Mouse (Mus musculus) heart, embryonic 11.5 days (tissue): ENCODE data around the gene Micu2. TPM values are rescaled to one million over a fixed set of nuclear protein-coding genes. Genes with fewer than 3 reads are reported as not detected.

Experiments
- ATAC-seq: fragments of 200-750 bp; cut with Nextera tagmentation; replicated peaks from 2 replicates; pipeline ENCODE4 v1.8.0; 2017; ENCODE audit warnings: moderate library complexity; ENCODE audit not compliant: insufficient number of reproducible peaks, low FRiP score, low TSS enrichment
- H3K27ac ChIP-seq: fragments of 300-500 bp; sonication (generic); 2 replicates; pipeline ENCODE4 v1.5.1; 2014; ENCODE audit warnings: mild to moderate bottlenecking, low read depth, low read length
- H3K27me3 ChIP-seq: fragments of 300-500 bp; sonication (generic); 2 replicates; pipeline ENCODE4 v1.6.1; 2014; ENCODE audit warnings: mild to moderate bottlenecking, low read length, mixed read lengths; ENCODE audit not compliant: control insufficient read depth, insufficient read depth
- H3K36me3 ChIP-seq: fragments of 300-500 bp; sonication (generic); 2 replicates; pipeline ENCODE4 v1.6.1; 2014; ENCODE audit warnings: mild to moderate bottlenecking, low read length, moderate library complexity, mixed read lengths; ENCODE audit not compliant: control insufficient read depth, insufficient read depth
- H3K4me1 ChIP-seq: fragments of 300-500 bp; sonication (generic); 2 replicates; pipeline ENCODE4 v1.6.1; 2014; ENCODE audit warnings: low read length; ENCODE audit not compliant: control insufficient read depth, insufficient read depth
- H3K4me2 ChIP-seq: fragments of 300-500 bp; sonication (generic); 2 replicates; pipeline ENCODE4 v1.6.1; 2014; ENCODE audit warnings: mild to moderate bottlenecking, moderate library complexity
- H3K4me3 ChIP-seq: fragments of 300-500 bp; sonication (generic); 2 replicates; pipeline ENCODE4 v1.5.1; 2014; ENCODE audit warnings: low read depth, low read length
- H3K9ac ChIP-seq: fragments of 300-500 bp; sonication (generic); 2 replicates; pipeline ENCODE4 v1.6.1; 2014; ENCODE audit warnings: mild to moderate bottlenecking, low read depth, low read length, moderate library complexity
- H3K9me3 ChIP-seq: fragments of 300-500 bp; sonication (generic); replicated peaks from 2 replicates; pipeline ENCODE4 v1.6.1; 2016; ENCODE audit warnings: low read length; ENCODE audit not compliant: control insufficient read depth
- WGBS: fragments of 180-500 bp; shearing (Covaris S2); extraction: QIAGEN DNeasy Blood & Tissue Kit; methylation state at CpG from one replicate; pipeline ENCODE4 v1.1.7; 2014; ENCODE audit not compliant: insufficient replicate concordance; 5-methylcytosine and 5-hydroxymethylcytosine counted together
- polyA plus RNA-seq: library from polyadenylated mRNA; unstranded; fragments of >200 nt; fragmentation: Nextera tagmentation; extraction: Ambion mirVana; gene quantifications from 2 replicates; pipeline ENCODE4 v1.2.1, GENCODE M21; 2014

The Micu2 gene
- polyA plus RNA-seq, 1 experiment from 2014 or later, result 55.9 TPM

DNA sequence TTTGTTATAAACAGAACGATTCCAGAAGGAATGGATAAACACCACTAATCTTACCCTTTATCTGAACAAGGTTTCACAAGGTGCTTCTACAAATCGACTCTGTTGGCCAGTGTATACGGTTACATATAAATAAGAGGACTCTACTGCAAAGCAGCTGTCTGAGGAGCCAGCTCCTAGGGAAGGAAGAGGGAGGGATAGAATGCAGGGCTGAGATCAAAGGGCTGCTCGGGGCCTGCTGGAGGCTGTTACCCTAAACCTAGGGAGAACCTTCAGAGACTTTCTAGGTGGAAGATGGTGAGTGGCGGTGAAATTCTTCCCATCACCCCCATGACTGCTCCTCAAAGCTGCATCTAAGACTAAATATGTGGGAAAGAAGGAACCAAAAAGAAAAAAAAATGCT is 20.9 kb downstream of the Micu2 start:
- Histone ChIP-seq H3K4me2 (no peak overlapping the region), H3K4me1 (peaks cover 23% of the 10 kb centered on the region), H3K27ac (no peak overlapping the region), H3K4me3 (no peak overlapping the region), H3K9me3 (no peaks in the 10 kb centered on the region), H3K36me3 (no peaks in the 10 kb centered on the region), H3K9ac (no peak overlapping the region), H3K27me3 (no peaks in the 10 kb centered on the region)
- no peak for ATAC-seq
- 38% methylated on average over 5 of the region's 5 CpGs for WGBS

DNA sequence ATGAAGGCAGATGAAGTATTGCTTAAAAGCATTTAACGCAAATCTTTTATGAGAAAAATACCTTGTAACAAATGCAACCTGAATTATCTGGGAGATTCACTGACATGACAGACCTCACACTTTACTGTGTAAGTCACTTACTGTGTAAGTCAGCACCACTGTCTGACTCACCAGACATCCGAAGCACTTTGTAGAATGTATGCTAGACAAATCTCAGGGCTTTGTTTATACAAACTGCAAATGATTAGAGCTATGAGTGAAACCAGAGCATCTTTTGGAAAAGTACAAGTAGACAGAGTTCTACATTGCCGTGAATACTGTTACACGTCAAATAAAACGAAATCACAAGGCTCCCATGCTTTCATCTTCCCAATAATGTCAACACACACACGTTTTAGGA is 23.4 kb downstream of the Micu2 start:
- 41% methylated on average over 6 of the region's 6 CpGs for WGBS
- no peak overlapping the region for H3K9ac ChIP-seq
- peaks cover 18% of the 10 kb centered on the region for H3K4me1 ChIP-seq
- ATAC-seq, result no peak
- H3K4me2 ChIP-seq, result no peak overlapping the region
- no peak overlapping the region for H3K27ac ChIP-seq
- H3K9me3 ChIP-seq, result no peaks in the 10 kb centered on the region
- no peaks in the 10 kb centered on the region for H3K27me3 ChIP-seq
- no peak overlapping the region for H3K4me3 ChIP-seq
- H3K36me3 ChIP-seq, result no peaks in the 10 kb centered on the region

DNA sequence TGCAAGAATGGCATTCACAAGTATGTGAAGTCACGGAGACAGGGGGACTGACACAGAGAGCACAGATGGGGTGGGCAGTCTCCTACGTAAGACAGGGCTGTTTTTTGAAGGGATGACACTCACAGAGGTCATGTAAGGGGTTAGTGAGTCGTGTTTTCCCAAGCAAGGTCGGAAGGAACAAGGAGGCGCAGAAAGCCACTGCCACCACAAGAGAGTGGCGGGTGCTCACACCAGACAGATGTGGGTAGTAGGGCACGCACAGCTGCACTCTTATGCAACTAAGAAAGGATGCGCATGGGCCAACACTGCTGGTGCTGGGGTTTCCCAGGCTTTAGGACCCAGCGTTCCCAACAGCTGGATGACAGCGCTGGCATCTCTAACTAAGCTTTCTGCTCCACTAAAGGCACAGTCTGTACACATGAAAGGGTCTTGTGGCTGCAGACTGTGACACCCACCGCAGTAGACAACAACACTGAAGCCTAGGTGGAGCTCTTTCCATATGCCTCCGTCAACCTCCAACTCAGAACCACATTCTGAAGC is 27.0 kb downstream of the Micu2 start:
- Histone ChIP-seq H3K4me1 (peaks cover 8% of the 10 kb centered on the region), H3K4me2 (no peak overlapping the region), H3K36me3 (no peaks in the 10 kb centered on the region; the same call in 1 of the 2 replicates), H3K9ac (no peak overlapping the region), H3K27ac (no peak overlapping the region), H3K9me3 (no peaks in the 10 kb centered on the region), H3K27me3 (no peaks in the 10 kb centered on the region), H3K4me3 (no peak overlapping the region)
- ATAC-seq, result no peak
- 58% methylated on average over 12 of the region's 12 CpGs for WGBS

DNA sequence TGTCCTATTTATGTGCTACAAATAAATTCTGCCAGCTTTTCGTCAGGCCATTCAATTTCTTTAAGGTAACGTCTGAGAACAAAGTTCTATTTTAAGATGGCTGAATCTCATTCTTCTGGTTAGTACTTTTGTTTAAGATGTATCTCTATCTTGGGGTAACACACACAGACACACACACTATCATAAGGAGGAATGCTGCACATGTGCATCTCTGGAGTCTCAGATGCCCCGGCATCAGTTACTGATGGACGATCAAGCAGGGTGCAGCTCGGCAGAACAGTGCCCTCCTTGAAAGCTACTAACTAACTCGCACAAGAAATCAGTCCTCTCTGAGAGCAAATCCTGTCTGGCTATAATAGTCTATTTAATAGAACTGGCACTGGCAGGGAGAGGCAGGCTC is 30.2 kb downstream of the Micu2 start:
- H3K36me3 ChIP-seq, result no peaks in the 10 kb centered on the region; the same call in 1 of the 2 replicates
- 71% methylated on average over 6 of the region's 6 CpGs for WGBS

DNA sequence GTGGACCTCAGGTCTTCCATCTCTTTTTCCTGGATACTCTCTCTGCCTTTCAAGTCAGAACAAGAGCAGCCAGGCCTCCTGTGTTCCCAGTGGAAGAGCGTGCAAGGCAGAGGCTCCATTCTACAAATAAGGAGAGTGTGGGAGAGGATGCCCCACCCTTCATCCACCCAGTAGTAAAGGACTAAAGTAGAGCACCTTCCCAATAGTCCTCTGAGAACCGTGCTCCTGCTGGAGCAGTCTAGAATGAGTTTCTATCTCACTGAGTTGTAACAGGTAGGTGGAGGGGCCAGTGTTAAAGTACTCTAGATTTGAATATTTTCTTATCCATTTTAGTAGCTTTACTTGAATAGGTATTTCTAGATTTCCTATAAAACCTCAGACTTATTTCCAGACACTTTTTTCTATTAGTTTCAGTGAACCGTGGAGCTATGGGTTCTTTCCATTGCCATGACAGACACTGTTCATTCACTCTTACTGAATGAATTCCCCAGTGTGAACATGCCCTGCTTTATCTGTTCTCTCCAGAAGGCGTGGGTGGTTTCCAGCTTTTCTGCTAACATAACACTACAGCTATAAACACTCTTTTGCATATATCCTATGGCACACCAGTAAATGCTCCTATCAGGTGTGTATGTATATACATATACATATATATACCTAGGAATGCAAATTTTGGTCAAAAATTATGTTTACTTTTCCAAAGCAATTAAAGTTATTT is 31.8 kb downstream of the Micu2 start:
- Histone ChIP-seq H3K9ac (no peak overlapping the region), H3K4me3 (no peak overlapping the region), H3K27me3 (no peaks in the 10 kb centered on the region), H3K27ac (no peak overlapping the region), H3K4me2 (no peak overlapping the region), H3K9me3 (no peaks in the 10 kb centered on the region), H3K4me1 (peaks cover 6% of the 10 kb centered on the region; the same call in 1 of the 2 replicates), H3K36me3 (no peaks in the 10 kb centered on the region; the same call in 1 of the 2 replicates)
- 68% methylated on average over 4 of the region's 4 CpGs for WGBS
- no peak for ATAC-seq

More for the DNA sequence above, 30.2 kb downstream of the Micu2 start:
- ATAC-seq, result no peak
- 0 out of 2 replicates have a peak, but pooled peaks cover 3% of the 10 kb centered on the region for H3K4me1 ChIP-seq
- no peak overlapping the region for H3K4me3 ChIP-seq
- H3K4me2 ChIP-seq, result no peak overlapping the region
- no peak overlapping the region for H3K9ac ChIP-seq
- no peaks in the 10 kb centered on the region for H3K27me3 ChIP-seq
- no peak overlapping the region for H3K27ac ChIP-seq
- H3K9me3 ChIP-seq, result no peaks in the 10 kb centered on the region

DNA sequence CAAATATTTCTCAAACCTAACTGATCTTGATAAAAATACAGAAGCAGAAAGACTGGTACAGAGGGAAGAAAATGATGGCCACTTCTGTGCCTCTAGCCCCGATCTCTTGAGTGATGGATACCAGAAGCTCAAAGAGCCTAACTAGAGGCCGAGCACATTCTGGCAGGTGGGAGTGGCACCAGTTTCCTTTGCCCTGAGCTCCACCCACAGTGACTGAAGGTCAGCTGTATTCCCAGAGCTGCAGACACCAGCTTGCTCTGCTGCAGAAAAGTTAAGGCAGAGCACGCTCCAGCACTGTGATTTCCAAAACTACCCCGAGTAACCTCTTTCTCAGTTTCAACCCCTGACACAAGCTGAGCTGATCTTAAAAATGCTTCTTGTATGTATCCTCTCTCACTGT is 37.2 kb downstream of the Micu2 start:
- Histone ChIP-seq H3K27me3 (no peaks in the 10 kb centered on the region), H3K9ac (no peak overlapping the region), H3K36me3 (no peaks in the 10 kb centered on the region), H3K9me3 (no peaks in the 10 kb centered on the region), H3K4me3 (no peak overlapping the region), H3K4me2 (no peak overlapping the region), H3K4me1 (peaks cover 10% of the 10 kb centered on the region; the same call in 1 of the 2 replicates), H3K27ac (no peak overlapping the region)
- 34% methylated on average over 4 of the region's 4 CpGs for WGBS
- no peak for ATAC-seq

DNA sequence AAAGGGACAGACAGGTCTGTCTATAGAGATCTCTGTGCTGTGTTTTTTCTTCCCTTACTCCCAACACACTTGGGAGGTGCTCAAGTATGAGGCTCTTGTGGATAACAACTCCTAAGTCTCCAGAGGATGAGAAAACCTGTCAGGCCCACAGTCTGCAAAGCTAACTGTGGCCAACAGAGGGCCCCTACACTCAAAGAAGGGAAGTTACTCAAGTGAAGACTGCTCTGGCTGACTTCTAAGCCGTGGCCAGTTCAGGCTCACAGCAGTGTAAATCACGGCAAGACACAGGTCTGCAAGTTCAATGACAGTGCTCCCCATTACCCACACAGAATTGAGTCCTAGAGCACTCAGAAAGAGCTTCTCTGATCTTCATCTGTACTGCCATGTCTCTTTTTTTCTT is 48.0 kb downstream of the Micu2 start:
- WGBS, result 45% methylated on average over 2 of the region's 2 CpGs
- Histone ChIP-seq H3K27ac (no peak overlapping the region), H3K4me1 (0 out of 2 replicates have a peak, but pooled peaks cover 3% of the 10 kb centered on the region), H3K9me3 (no peaks in the 10 kb centered on the region), H3K27me3 (no peaks in the 10 kb centered on the region), H3K36me3 (no peaks in the 10 kb centered on the region), H3K4me2 (no peak overlapping the region), H3K9ac (no peak overlapping the region), H3K4me3 (no peak overlapping the region)
- no peak for ATAC-seq

DNA sequence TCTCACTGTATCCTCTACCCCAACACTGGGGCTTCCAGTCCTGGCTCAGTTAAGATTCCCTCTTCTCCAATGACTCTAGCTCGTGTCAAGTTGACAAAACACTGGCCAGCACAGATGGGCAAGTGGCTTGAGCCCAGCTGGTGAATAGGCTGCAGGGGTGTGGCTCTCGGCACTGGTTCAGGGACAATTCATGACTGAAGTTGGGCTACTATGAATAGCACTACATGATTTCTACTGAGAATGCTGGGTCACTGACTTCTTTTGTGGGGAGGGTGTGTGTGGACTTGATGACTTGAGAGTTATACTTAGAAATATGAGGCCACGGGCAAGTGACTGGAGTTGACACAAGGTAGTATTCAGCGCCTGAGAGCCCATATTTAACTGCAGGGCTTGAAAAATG is 53.2 kb downstream of the Micu2 start:
- no peaks in the 10 kb centered on the region for H3K9me3 ChIP-seq
- no peak overlapping the region for H3K9ac ChIP-seq
- H3K27ac ChIP-seq, result peak overlapping the region; percentile 46; the same call in 1 of the 2 replicates
- H3K4me1 ChIP-seq, result peaks cover 3% of the 10 kb centered on the region; the same call in 1 of the 2 replicates
- WGBS, result 59% methylated on average over 4 of the region's 4 CpGs
- no peak for ATAC-seq
- no peak overlapping the region for H3K4me2 ChIP-seq
- peaks cover 8% of the 10 kb centered on the region for H3K36me3 ChIP-seq
- H3K4me3 ChIP-seq, result no peak overlapping the region
- no peaks in the 10 kb centered on the region for H3K27me3 ChIP-seq

DNA sequence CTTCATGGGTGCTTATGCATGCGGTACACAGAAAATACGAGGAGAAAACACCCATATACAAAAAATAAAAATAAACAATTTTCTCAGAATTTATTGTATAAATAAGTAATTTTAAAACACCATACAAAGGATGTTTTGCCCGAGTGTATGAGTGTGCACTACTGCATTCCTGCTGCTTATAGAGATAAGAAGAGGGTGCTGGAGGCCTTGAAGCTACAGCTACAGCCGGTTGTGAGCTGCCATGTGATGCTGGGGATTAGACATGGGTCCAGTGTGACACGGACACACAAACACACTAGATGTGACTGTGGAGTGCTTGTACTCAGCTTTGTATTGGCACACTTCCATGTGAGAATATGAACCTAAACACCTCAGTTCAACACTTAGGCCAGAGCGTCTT is 61.8 kb downstream of the Micu2 start:
- 71% methylated on average over 6 of the region's 6 CpGs for WGBS
- Histone ChIP-seq H3K27me3 (no peaks in the 10 kb centered on the region), H3K4me2 (no peak overlapping the region), H3K9ac (no peak overlapping the region), H3K9me3 (no peaks in the 10 kb centered on the region), H3K4me1 (peaks cover 8% of the 10 kb centered on the region; the same call in 1 of the 2 replicates), H3K4me3 (no peak overlapping the region), H3K27ac (no peak overlapping the region), H3K36me3 (no peaks in the 10 kb centered on the region; the same call in 1 of the 2 replicates)
- ATAC-seq, result no peak
